Mouse (Mus musculus) macrophage (primary cell): Measurements from ENCODE around the gene Opn1mw. TPM values are rescaled to one million over a fixed set of nuclear protein-coding genes. Genes with fewer than 3 reads are reported as not detected.
"Not testable (repeated sequence)": the region's sequence is repeated elsewhere in the genome, so short reads cannot be mapped to it uniquely, and the experiment has no call there.

Experiments
- H3K27ac ChIP-seq: fragments of 350-480 bp; formaldehyde crosslinking; 2 replicates; pipeline ENCODE4 v1.9.0; 2021
- H3K36me3 ChIP-seq: fragments of 350-480 bp; formaldehyde crosslinking; 2 replicates; pipeline ENCODE4 v1.9.0; 2021; ENCODE audit errors: inconsistent target
- H3K4me3 ChIP-seq: fragments of 350-480 bp; formaldehyde crosslinking; 2 replicates; pipeline ENCODE4 v1.9.0; 2021; ENCODE audit errors: inconsistent target
- H3K79me2 ChIP-seq: fragments of 350-480 bp; formaldehyde crosslinking; 2 replicates; pipeline ENCODE4 v1.9.0; 2021; ENCODE audit errors: inconsistent target
- WGBS: methylation state at CpG from one replicate; pipeline ENCODE4 v1.1.7; 2026; ENCODE audit warnings: inconsistent platforms; ENCODE audit not compliant: missing documents; 5-methylcytosine and 5-hydroxymethylcytosine counted together
- polyA plus RNA-seq: library from polyadenylated mRNA; stranded (reverse); fragments of 250-400 nt; gene quantifications from 3 replicates; pipeline ENCODE4 v1.2.4, GENCODE M21; 2018; ENCODE audit warnings: inconsistent platforms
- total RNA-seq, 78 experiments: library from RNA; depleted of rRNA; stranded (reverse); fragments of 250-400 nt; gene quantifications; 1 replicate in 9 of 78; 2 replicates in 24 of 78; 3 replicates in 43 of 78; 4 replicates in 2 of 78; pipeline ENCODE4 v1.2.4; 2018; ENCODE audit warnings: inconsistent platforms in 56 of 78

Opn1mw gene
- total RNA-seq (2018; cell fraction: chromatin; rRNA removed): not detected
- total RNA-seq (2018; cell fraction: cytosol; rRNA removed): not detected
- total RNA-seq (2018; cell fraction: nucleus; rRNA removed): not detected
- not detected in 3 replicates for polyA plus RNA-seq

- Histone ChIP-seq H3K79me2 (no peaks in the 10 kb centered on the region), H3K27ac (no peak within 1 kb of the TSS), H3K36me3 (no peaks in the 10 kb centered on the region)
Measured at GRCm38 (mm10) chrX:74127164-74127563, at the start of gene Opn1mw. Gene Opn1mw (plus strand): TSS chrX:74127464.

GRCm38 (mm10) chrX:74084276-74084837, 42.9 kb upstream of the Opn1mw start:
- Histone ChIP-seq H3K79me2 (peaks cover 55% of the 10 kb centered on the region), H3K36me3 (no peaks in the 10 kb centered on the region), H3K27ac (no peak overlapping the region), H3K4me3 (peak overlapping the region; percentile 40)
- WGBS: 19% methylated on average over 16 of the region's 17 CpGs

More at GRCm38 (mm10) chrX:74127164-74127563, at the start of gene Opn1mw:
- H3K4me3 ChIP-seq: no peak within 1 kb of the TSS

- Histone ChIP-seq H3K4me3 (peak overlapping the region; percentile 40), H3K79me2 (peaks cover 48% of the 10 kb centered on the region), H3K27ac (no peak overlapping the region), H3K36me3 (no peaks in the 10 kb centered on the region)
- WGBS: 30% methylated on average over 26 of the region's 56 CpGs
Measured at GRCm38 (mm10) chrX:74084946-74085498, 42.2 kb upstream of the Opn1mw start.

GRCm38 (mm10) chrX:74085601-74086038, 41.6 kb upstream of the Opn1mw start:
- H3K79me2 ChIP-seq: peaks cover 42% of the 10 kb centered on the region
- no peak overlapping the region for H3K4me3 ChIP-seq
- 0 out of 2 replicates have a peak overlapping the region, but pooled peaks have one; percentile 7 for H3K27ac ChIP-seq
- WGBS: 23% methylated on average over 25 of the region's 27 CpGs
- no peaks in the 10 kb centered on the region for H3K36me3 ChIP-seq

GRCm38 (mm10) chrX:74095130-74095529, 32.1 kb upstream of the Opn1mw start:
- Histone ChIP-seq H3K79me2 (no peaks in the 10 kb centered on the region), H3K36me3 (no peaks in the 10 kb centered on the region), H3K4me3 (no peak overlapping the region), H3K27ac (no peak overlapping the region)
- WGBS: 13% methylated on average over 1 of the region's 1 CpGs

- no peaks in the 10 kb centered on the region for H3K36me3 ChIP-seq
- H3K27ac ChIP-seq: no peak overlapping the region
- H3K79me2 ChIP-seq: no peaks in the 10 kb centered on the region
- WGBS: 53% methylated on average over 4 of the region's 4 CpGs
- no peak overlapping the region for H3K4me3 ChIP-seq
Measured at GRCm38 (mm10) chrX:74103457-74104188, 23.6 kb upstream of the Opn1mw start.

- H3K4me3 ChIP-seq: no peak overlapping the region
- WGBS: 44% methylated on average over 2 of the region's 2 CpGs
- H3K79me2 ChIP-seq: no peaks in the 10 kb centered on the region
- H3K36me3 ChIP-seq: no peaks in the 10 kb centered on the region
- H3K27ac ChIP-seq: no peak overlapping the region
Measured at GRCm38 (mm10) chrX:74105916-74106315, 21.3 kb upstream of the Opn1mw start.

GRCm38 (mm10) chrX:74108747-74109146, 18.5 kb upstream of the Opn1mw start:
- Histone ChIP-seq H3K4me3 (no peak overlapping the region), H3K27ac (no peak overlapping the region), H3K79me2 (no peaks in the 10 kb centered on the region), H3K36me3 (no peaks in the 10 kb centered on the region)
- WGBS: 76% methylated on average over 3 of the region's 3 CpGs

GRCm38 (mm10) chrX:74114036-74114435, 13.2 kb upstream of the Opn1mw start:
- no peak overlapping the region for H3K27ac ChIP-seq
- no peaks in the 10 kb centered on the region for H3K79me2 ChIP-seq
- no peak overlapping the region for H3K4me3 ChIP-seq
- no peaks in the 10 kb centered on the region for H3K36me3 ChIP-seq

GRCm38 (mm10) chrX:74115511-74115910, 11.8 kb upstream of the Opn1mw start:
- Histone ChIP-seq H3K4me3 (peak overlapping the region; percentile 4; the same call in 1 of the 2 replicates), H3K36me3 (no peaks in the 10 kb centered on the region), H3K79me2 (no peaks in the 10 kb centered on the region), H3K27ac (peak overlapping the region; percentile 12)
- 10% methylated on average over 9 of the region's 10 CpGs for WGBS

GRCm38 (mm10) chrX:74124975-74125374, 2.3 kb upstream of the Opn1mw start:
- H3K36me3 ChIP-seq: no peaks in the 10 kb centered on the region
- H3K79me2 ChIP-seq: no peaks in the 10 kb centered on the region
- WGBS: 60% methylated on average over 2 of the region's 2 CpGs
- H3K4me3 ChIP-seq: no peak overlapping the region
- H3K27ac ChIP-seq: no peak overlapping the region

GRCm38 (mm10) chrX:74135263-74135662, 8.0 kb downstream of the Opn1mw start, which contains the start of gene Mecp2:
Gene Mecp2 (minus strand): TSS chrX:74135363.
- 56% methylated on average over 1 of the region's 1 CpGs for WGBS
- H3K36me3 ChIP-seq, H3K27ac ChIP-seq: not testable (repeated sequence)

GRCm38 (mm10) chrX:74167738-74168137, 40.5 kb downstream of the Opn1mw start, which contains the start of gene Tex28:
Gene Tex28 (minus strand): TSS chrX:74167838.
- H3K27ac ChIP-seq: no peak within 1 kb of the TSS
- H3K36me3 ChIP-seq: no peaks in the 10 kb centered on the region
- WGBS: 82% methylated on average over 1 of the region's 1 CpGs
- no peak within 1 kb of the TSS for H3K4me3 ChIP-seq
- H3K79me2 ChIP-seq: no peaks in the 10 kb centered on the region

More at GRCm38 (mm10) chrX:74135263-74135662, 8.0 kb downstream of the Opn1mw start, which contains the start of gene Mecp2:
- not testable (repeated sequence) for H3K4me3 ChIP-seq, H3K79me2 ChIP-seq

- WGBS: 90% methylated on average over 16 of the region's 17 CpGs
Measured at GRCm38 (mm10) chrX:74176959-74177358, 49.7 kb downstream of the Opn1mw start, which contains the start of gene Tktl1. Gene Tktl1 (plus strand): TSS chrX:74177259.

More at GRCm38 (mm10) chrX:74176959-74177358, 49.7 kb downstream of the Opn1mw start, which contains the start of gene Tktl1:
- Histone ChIP-seq H3K36me3 (no peaks in the 10 kb centered on the region), H3K79me2 (no peaks in the 10 kb centered on the region), H3K27ac (no peak within 1 kb of the TSS), H3K4me3 (no peak within 1 kb of the TSS)
